Mouse (Mus musculus): ENCODE data around the gene Myo3a.

Gene Myo3a

DNA sequence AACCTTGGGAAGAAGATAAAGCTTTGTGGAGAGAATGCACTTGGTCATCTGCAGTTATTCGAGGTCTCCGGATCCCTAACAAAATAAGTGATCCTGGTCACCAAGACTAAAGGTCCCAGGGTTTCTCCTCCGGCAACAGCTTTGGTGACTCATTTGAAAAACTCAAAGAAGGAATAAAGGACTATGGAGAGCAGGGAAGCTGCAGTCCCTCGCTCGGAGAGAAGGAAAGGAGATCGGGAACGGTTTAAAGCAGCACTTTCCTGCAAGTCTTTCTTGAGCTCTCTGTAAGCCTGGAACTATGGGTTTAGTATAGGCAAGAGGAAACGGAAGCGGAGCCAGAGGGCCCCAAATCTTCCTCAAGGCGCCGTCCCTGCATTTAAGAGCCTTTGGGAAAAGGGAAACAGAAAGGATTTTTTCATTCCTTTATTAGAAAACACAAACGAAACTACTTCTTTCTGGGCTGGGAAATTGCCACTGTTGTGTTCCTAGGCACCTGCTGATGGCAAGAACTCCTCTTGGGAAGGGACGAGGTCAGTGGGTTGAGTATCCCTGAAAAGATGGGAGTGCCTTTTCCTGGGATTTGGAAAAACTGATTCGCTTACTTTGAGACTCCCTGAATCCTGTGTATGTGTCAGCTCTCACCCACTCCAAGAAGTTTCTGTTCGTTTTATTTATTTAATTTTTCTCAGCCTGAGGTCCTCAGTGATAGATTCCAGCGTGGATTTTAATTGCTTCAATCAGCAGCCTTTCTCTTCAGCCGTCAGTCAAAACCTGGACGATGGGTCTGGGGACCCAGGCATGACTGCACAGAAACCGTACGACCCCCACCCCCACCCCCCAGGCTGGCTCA, 393.9 kb downstream of the Myo3a start:
- no peak for DNase-seq (ENCODE audit: low spot score)

- peak; percentile 32 for DNase-seq (ENCODE audit: low spot score)
Observed at GRCm38 (mm10) chr2:22621828-22622731, 394.8 kb downstream of the Myo3a start, which contains the start of gene Gad2. Gene Gad2 (plus strand): TSS chr2:22622205.

DNA sequence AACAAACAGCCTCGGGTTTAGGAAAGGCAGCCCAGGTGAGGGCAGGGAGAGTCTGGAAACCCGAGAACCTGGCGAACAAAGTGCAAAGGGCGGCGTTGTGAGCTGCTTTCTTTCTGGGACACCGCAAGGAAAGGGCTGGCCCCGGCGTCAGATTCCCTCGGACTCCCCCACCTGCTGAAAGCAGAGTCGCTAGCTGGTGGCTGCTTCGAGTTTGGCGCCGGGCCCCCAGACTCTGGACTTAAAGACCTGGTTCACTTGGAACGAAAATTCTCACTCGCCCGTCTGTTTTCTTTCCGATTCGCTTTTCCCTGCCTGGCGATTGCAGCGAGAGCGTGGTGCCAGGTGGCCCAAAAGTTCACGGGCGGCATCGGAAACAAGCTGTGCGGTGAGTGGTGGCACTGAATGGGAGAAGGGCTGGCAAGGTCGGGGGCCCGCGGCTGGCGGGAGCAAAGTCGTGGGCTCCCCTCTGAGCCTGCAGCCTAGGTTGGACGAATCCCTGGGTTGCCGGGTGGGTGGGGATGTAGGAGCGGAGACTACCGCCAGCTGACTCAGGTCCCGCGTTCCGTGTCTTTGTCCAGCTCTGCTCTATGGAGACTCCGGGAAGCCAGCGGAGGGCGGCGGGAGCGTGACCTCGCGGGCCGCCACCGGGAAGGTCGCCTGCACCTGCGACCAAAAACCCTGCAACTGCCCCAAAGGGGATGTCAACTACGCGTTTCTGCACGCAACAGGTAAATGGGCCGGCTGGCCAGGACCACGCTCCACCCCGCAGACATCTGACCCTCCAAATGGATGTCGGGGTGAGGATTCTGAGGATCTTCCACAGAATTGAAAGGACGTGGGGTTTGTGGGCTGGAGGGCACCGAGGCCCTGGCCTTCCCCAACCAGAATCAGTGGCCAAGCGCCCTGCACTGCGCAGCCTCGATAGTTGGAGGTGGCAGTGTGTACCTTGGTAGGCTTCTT, 396.1 kb downstream of the Myo3a start:
- DNase-seq (ENCODE audit: low spot score) = no peak

GRCm38 (mm10) chr2:22624188-22624975, 397.1 kb downstream of the Myo3a start:
- no peak for DNase-seq (ENCODE audit: low spot score)

GRCm38 (mm10) chr2:22625096-22625960, 398.0 kb downstream of the Myo3a start:
- DNase-seq (ENCODE audit: low spot score) = no peak

DNA sequence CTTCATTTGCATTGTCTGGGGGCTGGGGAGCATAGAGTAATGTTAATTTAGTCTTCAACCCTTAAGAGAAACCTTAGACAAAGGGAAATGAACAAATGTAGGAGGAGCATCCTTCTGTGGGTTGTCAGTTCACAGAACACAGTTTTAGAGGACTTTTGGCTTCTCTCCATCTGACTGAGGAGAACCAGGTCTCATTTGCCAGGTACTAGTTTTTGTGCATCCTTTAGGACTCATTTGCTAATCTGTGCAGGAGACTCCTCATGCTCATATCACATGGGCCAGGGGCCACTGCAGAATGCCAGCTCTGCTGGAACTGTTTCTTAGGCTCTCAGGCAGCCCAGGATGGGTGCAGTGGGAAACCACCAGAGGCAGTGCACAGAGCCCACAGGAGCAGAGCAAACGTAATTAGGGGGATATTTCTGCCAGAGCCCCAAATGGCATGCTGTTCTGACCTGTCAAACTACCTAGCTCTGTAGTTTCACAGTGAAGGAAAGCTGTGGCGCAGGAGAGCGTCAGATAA, 399.9 kb downstream of the Myo3a start:
- no peak for DNase-seq (ENCODE audit: low spot score)

DNA sequence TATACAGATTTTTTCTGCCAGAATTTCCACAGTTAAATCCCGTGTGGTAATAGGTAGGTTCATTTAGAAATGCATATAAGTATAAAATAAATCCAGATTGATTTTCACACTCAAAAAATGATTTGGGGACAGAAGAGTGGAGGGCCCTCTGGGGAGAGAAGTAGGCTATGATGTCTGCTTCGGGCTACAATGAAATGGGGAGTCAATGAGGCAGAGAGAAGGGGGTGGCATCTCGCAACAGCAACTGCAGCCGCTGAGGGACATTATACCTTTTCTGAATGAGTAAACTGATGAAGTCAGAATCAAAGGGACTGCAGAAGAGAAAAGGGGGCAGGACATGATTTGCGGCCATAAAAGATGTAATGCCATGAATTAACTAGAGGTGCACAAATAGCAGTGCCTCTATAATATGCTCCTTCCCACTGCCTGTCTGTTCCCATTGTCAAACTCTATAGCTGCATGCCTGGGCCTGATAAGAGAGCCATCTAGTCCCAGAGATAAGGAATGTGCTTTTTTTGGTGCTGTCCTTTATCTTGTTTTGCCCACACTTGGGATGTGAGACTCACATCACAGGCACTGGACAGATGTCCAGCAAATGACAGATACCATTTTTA, 400.6 kb downstream of the Myo3a start:
- no peak for DNase-seq (ENCODE audit: low spot score)

- no peak for DNase-seq (ENCODE audit: low spot score)
Observed at GRCm38 (mm10) chr2:22634766-22635165, 407.5 kb downstream of the Myo3a start.

DNA sequence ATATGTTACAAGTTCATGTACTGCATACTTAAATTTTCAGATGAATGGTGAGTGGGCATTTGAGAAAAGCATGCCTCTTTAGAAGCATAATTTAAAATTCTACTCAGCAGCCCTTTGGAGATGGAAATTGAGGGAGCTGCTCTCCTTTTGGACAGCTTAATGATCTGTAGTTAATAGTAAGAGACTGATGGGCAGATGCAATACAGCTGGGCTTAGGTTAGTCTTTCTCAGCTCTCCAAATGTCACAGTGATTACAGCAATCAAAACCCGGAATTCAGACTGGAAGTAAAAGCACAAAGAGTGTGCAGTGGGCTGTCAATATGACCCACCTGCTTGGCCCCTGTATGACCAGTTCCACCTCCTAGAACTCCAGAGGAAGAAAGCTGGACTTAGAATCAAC, 418.8 kb downstream of the Myo3a start:
- DNase-seq (ENCODE audit: low spot score) = no peak

DNA sequence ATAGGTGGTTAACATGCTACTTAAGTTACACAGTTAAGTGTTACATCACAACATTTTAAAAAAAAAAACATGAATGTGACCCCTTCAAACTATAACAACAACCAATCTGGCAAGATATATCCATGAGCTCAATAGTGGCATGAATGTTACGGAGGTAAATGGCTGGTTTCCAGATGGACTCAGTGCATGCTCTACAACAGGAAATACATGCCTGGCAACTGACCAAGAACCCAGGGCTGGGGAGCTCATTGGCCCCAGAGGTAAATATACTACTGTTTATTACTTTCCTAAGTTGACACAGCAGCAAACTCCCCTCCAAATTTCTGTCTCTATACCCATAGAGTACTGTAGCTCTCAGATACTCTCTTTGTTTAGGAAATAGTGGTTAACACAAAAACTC, 421.1 kb downstream of the Myo3a start:
- DNase-seq (ENCODE audit: low spot score) = no peak

DNA sequence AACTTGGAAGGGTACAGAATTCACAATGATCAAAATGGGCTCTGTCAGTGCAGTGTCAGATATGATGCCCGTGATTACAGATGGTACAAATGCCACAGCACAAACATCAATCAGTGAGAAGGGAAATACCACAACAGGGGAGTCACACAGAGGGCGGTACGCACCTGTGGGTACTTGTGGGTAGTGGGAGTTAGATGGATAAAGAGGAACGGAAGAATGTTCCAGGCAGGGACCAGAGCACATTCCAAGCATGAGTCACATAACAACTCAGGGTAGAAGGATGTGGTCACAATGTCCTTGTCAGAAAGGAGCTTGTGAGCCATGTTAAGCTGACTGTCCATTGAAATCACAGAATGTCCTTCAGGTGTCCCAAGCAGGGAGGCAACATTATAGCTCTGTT, 424.5 kb downstream of the Myo3a start:
- no peak for DNase-seq (ENCODE audit: low spot score)

- no peak for DNase-seq (ENCODE audit: low spot score)
Observed at GRCm38 (mm10) chr2:22663731-22664130, 436.4 kb downstream of the Myo3a start.
